Mouse (Mus musculus): Measurements from ENCODE around the gene Ccnb2. TPM values are rescaled to one million over a fixed set of nuclear protein-coding genes. Genes with fewer than 3 reads are reported as not detected.
A peak's percentile ranks its signal among the peaks of the same experiment; 100 is the strongest.

The Ccnb2 gene
- total and polyA plus RNA-seq, 3 experiments, result 83.9 to 130 (median 102) TPM

- dilution Hi-C loops (cut with MboI; ENCODE audit: extremely low pct_ligation_motif_present, extremely low pct_unique_long_range_greater_than_20kb, low sequenced_read_pairs) (no loop called here), in situ Hi-C loops (cut with MboI; ENCODE audit: low pct_ligation_motif_present, low pct_unique_long_range_greater_than_20kb, low sequenced_read_pairs) (no loop called here)
- H3K9ac ChIP-seq (ENCODE audit: insufficient read depth, low read depth), result no peak overlapping the region
- H3K4me3 ChIP-seq (replicated peaks in 1 of 3; ENCODE audit: low read depth in 2 of 3, low read length in 2 of 3, poor library complexity in 1 of 3), result no peak overlapping the region
- H3K4me1 ChIP-seq (ENCODE audit: control insufficient read depth in 1 of 2, insufficient read depth in 2 of 2), result 0 out of 4 replicates have a peak, but pooled peaks cover 0 to 2% of the 10 kb centered on the region in 2 experiments
- DNase-seq (ENCODE audit: extremely low read depth), result no peak
- no peak overlapping the region for H3K4me2 ChIP-seq (ENCODE audit: insufficient read depth, low read depth, poor library complexity, severe bottlenecking)
- H3K27me3 ChIP-seq (replicated peaks), result no peaks in the 10 kb centered on the region
- H3K27ac ChIP-seq (ENCODE audit: insufficient read depth, low read depth), result no peak overlapping the region
- H3K79me2 ChIP-seq (replicated peaks; ENCODE audit: control insufficient read depth, extremely low read depth, insufficient read depth, poor library complexity, severe bottlenecking), result no peaks in the 10 kb centered on the region
- TF ChIP-seq NELFE (IDR thresholded peaks at IDR 0.05; ENCODE audit: low read depth, low read length) (no peak), KAT2A (IDR thresholded peaks at IDR 0.05; ENCODE audit: insufficient replicate concordance, low read length) (no peak), MAZ (IDR thresholded peaks at IDR 0.05; ENCODE audit: low read depth, low read length) (no peak), ETS1 (conservative IDR thresholded peaks at IDR 0.05; ENCODE audit: low read depth, low read length) (no peak), RCOR1 (conservative IDR thresholded peaks at IDR 0.05; ENCODE audit: low read depth, low read length) (no peak), ZC3H11A (IDR thresholded peaks at IDR 0.05; ENCODE audit: low read depth, low read length) (no peak), CTCF (conservative IDR thresholded peaks at IDR 0.05 in 1 of 2, IDR thresholded peaks at IDR 0.05 in 1 of 2; ENCODE audit: low read depth in 2 of 2, low read length in 2 of 2) (no peak), USF1 (IDR thresholded peaks at IDR 0.05; ENCODE audit: low read depth, low read length) (no peak), PAX5 (IDR thresholded peaks at IDR 0.05; ENCODE audit: low read length) (no peak), MAFK (IDR thresholded peaks at IDR 0.05; ENCODE audit: insufficient replicate concordance, low read length) (no peak), JUN (IDR thresholded peaks at IDR 0.05; ENCODE audit: insufficient read depth, low read depth, low read length) (no peak)
- H3K9me3 ChIP-seq (replicated peaks; ENCODE audit: low read length), result no peaks in the 10 kb centered on the region
- peaks cover 58 to 88% of the 10 kb centered on the region in 2 experiments for H3K36me3 ChIP-seq (replicated peaks in 1 of 2; ENCODE audit: control insufficient read depth in 1 of 2, insufficient read depth in 1 of 2, low read length in 1 of 2)
These were observed 25.3 kb downstream of the Ccnb2 start for GRCm38 (mm10) chr9:70396083-70396482.

- H3K4me2 ChIP-seq (ENCODE audit: insufficient read depth, low read depth, poor library complexity, severe bottlenecking), result no peak overlapping the region
- no peaks in the 10 kb centered on the region for H3K9me3 ChIP-seq (replicated peaks; ENCODE audit: low read length)
- no peaks in the 10 kb centered on the region for H3K79me2 ChIP-seq (replicated peaks; ENCODE audit: control insufficient read depth, extremely low read depth, insufficient read depth, poor library complexity, severe bottlenecking)
- in situ Hi-C loops (cut with MboI; ENCODE audit: low pct_ligation_motif_present, low pct_unique_long_range_greater_than_20kb, low sequenced_read_pairs) (no loop called here), dilution Hi-C loops (cut with MboI; ENCODE audit: extremely low pct_ligation_motif_present, extremely low pct_unique_long_range_greater_than_20kb, low sequenced_read_pairs) (no loop called here)
- H3K27ac ChIP-seq (ENCODE audit: insufficient read depth, low read depth), result no peak overlapping the region
- H3K9ac ChIP-seq (ENCODE audit: insufficient read depth, low read depth), result no peak overlapping the region
- no peaks in the 10 kb centered on the region for H3K27me3 ChIP-seq (replicated peaks)
- H3K4me1 ChIP-seq (ENCODE audit: control insufficient read depth in 1 of 2, insufficient read depth in 2 of 2), result 0 out of 4 replicates have a peak, but pooled peaks cover 0 to 2% of the 10 kb centered on the region in 2 experiments
- H3K4me3 ChIP-seq (replicated peaks in 1 of 3; ENCODE audit: low read depth in 2 of 3, low read length in 2 of 3, poor library complexity in 1 of 3), result no peak overlapping the region
- peaks cover 58 to 90% of the 10 kb centered on the region in 2 experiments for H3K36me3 ChIP-seq (replicated peaks in 1 of 2; ENCODE audit: control insufficient read depth in 1 of 2, insufficient read depth in 1 of 2, low read length in 1 of 2)
- TF ChIP-seq MEF2A (IDR thresholded peaks at IDR 0.05; ENCODE audit: borderline replicate concordance, low read depth, low read length), result no peak
- no peak for TF ChIP-seq ZNF384 (IDR thresholded peaks at IDR 0.05; ENCODE audit: low read depth, low read length)
- no peak for TF ChIP-seq ZC3H11A (IDR thresholded peaks at IDR 0.05; ENCODE audit: low read depth, low read length)
- no peak for TF ChIP-seq MAZ (IDR thresholded peaks at IDR 0.05; ENCODE audit: low read depth, low read length)
- no peak for TF ChIP-seq PAX5 (IDR thresholded peaks at IDR 0.05; ENCODE audit: low read length)
- TF ChIP-seq E2F4 (IDR thresholded peaks at IDR 0.05; ENCODE audit: insufficient replicate concordance, low read depth, low read length), result no peak
- peak; percentile 13 for TF ChIP-seq RAD21 (IDR thresholded peaks at IDR 0.05; ENCODE audit: low read depth, low read length)
- TF ChIP-seq SMC3 (IDR thresholded peaks at IDR 0.05; ENCODE audit: low read depth, low read length), result peak; percentile 40
- peak in 1 of 2 experiments; percentile 55; a peak in 2 of 4 replicates for TF ChIP-seq CTCF (conservative IDR thresholded peaks at IDR 0.05 in 1 of 2, IDR thresholded peaks at IDR 0.05 in 1 of 2; ENCODE audit: low read depth in 2 of 2, low read length in 2 of 2)
- no peak for TF ChIP-seq KAT2A (IDR thresholded peaks at IDR 0.05; ENCODE audit: insufficient replicate concordance, low read length)
- no peak for TF ChIP-seq TCF12 (IDR thresholded peaks at IDR 0.05; ENCODE audit: low read depth, low read length)
- no peak for TF ChIP-seq EP300 (IDR thresholded peaks at IDR 0.05; ENCODE audit: low read length)
- TF ChIP-seq USF2 (conservative IDR thresholded peaks at IDR 0.05; ENCODE audit: low read depth, low read length), result no peak
- no peak for DNase-seq (ENCODE audit: extremely low read depth)
These were observed 25.7 kb downstream of the Ccnb2 start for GRCm38 (mm10) chr9:70395617-70396016.
